Mouse (Mus musculus): ENCODE results near the gene Hacl1. TPM values are rescaled to one million over a fixed set of nuclear protein-coding genes. Genes with fewer than 3 reads are reported as not detected.

Hacl1 gene
- polyA plus RNA-seq, 1 experiment from 2014 or later = 12.3 TPM

- no peaks in the 10 kb centered on the region for H3K27me3 ChIP-seq (ENCODE audit: control insufficient read depth, insufficient read depth, low read length)
- no peak for ATAC-seq (replicated peaks; ENCODE audit: insufficient number of reproducible peaks, low FRiP score, low TSS enrichment, low read depth)
- no peaks in the 10 kb centered on the region for H3K9me3 ChIP-seq (replicated peaks; ENCODE audit: control insufficient read depth, low read length)
- no peak overlapping the region for H3K9ac ChIP-seq (replicated peaks; ENCODE audit: low read length)
- H3K4me2 ChIP-seq (ENCODE audit: low read depth, low read length) = no peak overlapping the region
- no peaks in the 10 kb centered on the region for H3K36me3 ChIP-seq (replicated peaks; ENCODE audit: control insufficient read depth, insufficient read depth, low read depth, low read length)
- DNase-seq (ENCODE audit: low spot score) = no peak
- no peak overlapping the region for H3K4me3 ChIP-seq (ENCODE audit: low read depth, low read length)
- WGBS = 58% methylated on average over 5 of the region's 5 CpGs
- H3K4me1 ChIP-seq (ENCODE audit: control insufficient read depth, insufficient read depth, low read length) = peaks cover 3% of the 10 kb centered on the region; the same call in 1 of the 2 replicates
- no peak overlapping the region for H3K27ac ChIP-seq (replicated peaks; ENCODE audit: low read depth, low read length)
Measured at GRCm38 (mm10) chr14:31560886-31561285, 80.2 kb downstream of the Hacl1 start.

- no peak overlapping the region for H3K4me2 ChIP-seq (ENCODE audit: low read depth, low read length)
- ATAC-seq (replicated peaks; ENCODE audit: insufficient number of reproducible peaks, low FRiP score, low TSS enrichment, low read depth) (no peak), DNase-seq (ENCODE audit: low spot score) (no peak)
- no peaks in the 10 kb centered on the region for H3K9me3 ChIP-seq (replicated peaks; ENCODE audit: control insufficient read depth, low read length)
- no peaks in the 10 kb centered on the region for H3K27me3 ChIP-seq (ENCODE audit: control insufficient read depth, insufficient read depth, low read length)
- H3K9ac ChIP-seq (replicated peaks; ENCODE audit: low read length) = no peak overlapping the region
- no peaks in the 10 kb centered on the region for H3K4me1 ChIP-seq (ENCODE audit: control insufficient read depth, insufficient read depth, low read length)
- H3K36me3 ChIP-seq (replicated peaks; ENCODE audit: control insufficient read depth, insufficient read depth, low read depth, low read length) = no peaks in the 10 kb centered on the region
- H3K27ac ChIP-seq (replicated peaks; ENCODE audit: low read depth, low read length) = no peak overlapping the region
- H3K4me3 ChIP-seq (ENCODE audit: low read depth, low read length) = no peak overlapping the region
- WGBS = 62% methylated on average over 5 of the region's 5 CpGs
Measured at GRCm38 (mm10) chr14:31559216-31559615, 81.9 kb downstream of the Hacl1 start.

GRCm38 (mm10) chr14:31557784-31558183 is 83.3 kb downstream of the Hacl1 start:
- Histone ChIP-seq H3K4me3 (ENCODE audit: low read depth, low read length) (no peak overlapping the region), H3K27me3 (ENCODE audit: control insufficient read depth, insufficient read depth, low read length) (no peaks in the 10 kb centered on the region), H3K36me3 (replicated peaks; ENCODE audit: control insufficient read depth, insufficient read depth, low read depth, low read length) (no peaks in the 10 kb centered on the region), H3K4me2 (ENCODE audit: low read depth, low read length) (no peak overlapping the region), H3K4me1 (ENCODE audit: control insufficient read depth, insufficient read depth, low read length) (no peaks in the 10 kb centered on the region), H3K9me3 (replicated peaks; ENCODE audit: control insufficient read depth, low read length) (no peaks in the 10 kb centered on the region), H3K9ac (replicated peaks; ENCODE audit: low read length) (no peak overlapping the region), H3K27ac (replicated peaks; ENCODE audit: low read depth, low read length) (no peak overlapping the region)
- WGBS = 82% methylated on average over 9 of the region's 9 CpGs
- ATAC-seq (replicated peaks; ENCODE audit: insufficient number of reproducible peaks, low FRiP score, low TSS enrichment, low read depth) = no peak
- DNase-seq (ENCODE audit: low spot score) = no peak

- no peaks in the 10 kb centered on the region for H3K27me3 ChIP-seq (ENCODE audit: control insufficient read depth, insufficient read depth, low read length)
- H3K4me2 ChIP-seq (ENCODE audit: low read depth, low read length) = no peak overlapping the region
- H3K9ac ChIP-seq (replicated peaks; ENCODE audit: low read length) = no peak overlapping the region
- 83% methylated on average over 8 of the region's 8 CpGs for WGBS
- H3K36me3 ChIP-seq (replicated peaks; ENCODE audit: control insufficient read depth, insufficient read depth, low read depth, low read length) = no peaks in the 10 kb centered on the region
- DNase-seq (ENCODE audit: low spot score) (no peak), ATAC-seq (replicated peaks; ENCODE audit: insufficient number of reproducible peaks, low FRiP score, low TSS enrichment, low read depth) (no peak)
- no peak overlapping the region for H3K27ac ChIP-seq (replicated peaks; ENCODE audit: low read depth, low read length)
- H3K9me3 ChIP-seq (replicated peaks; ENCODE audit: control insufficient read depth, low read length) = no peaks in the 10 kb centered on the region
- H3K4me1 ChIP-seq (ENCODE audit: control insufficient read depth, insufficient read depth, low read length) = no peaks in the 10 kb centered on the region
- no peak overlapping the region for H3K4me3 ChIP-seq (ENCODE audit: low read depth, low read length)
Measured at GRCm38 (mm10) chr14:31557273-31557672, 83.8 kb downstream of the Hacl1 start.

GRCm38 (mm10) chr14:31556526-31557260 is 84.4 kb downstream of the Hacl1 start:
- no peak for ATAC-seq (replicated peaks; ENCODE audit: insufficient number of reproducible peaks, low FRiP score, low TSS enrichment, low read depth)
- Histone ChIP-seq H3K4me2 (ENCODE audit: low read depth, low read length) (no peak overlapping the region), H3K36me3 (replicated peaks; ENCODE audit: control insufficient read depth, insufficient read depth, low read depth, low read length) (no peaks in the 10 kb centered on the region)

GRCm38 (mm10) chr14:31555963-31556434 is 85.1 kb downstream of the Hacl1 start:
- no peak for ATAC-seq (replicated peaks; ENCODE audit: insufficient number of reproducible peaks, low FRiP score, low TSS enrichment, low read depth)

More at GRCm38 (mm10) chr14:31556526-31557260, 84.4 kb downstream of the Hacl1 start:
- no peak overlapping the region for H3K27ac ChIP-seq (replicated peaks; ENCODE audit: low read depth, low read length)
- no peak for DNase-seq (ENCODE audit: low spot score)
- no peaks in the 10 kb centered on the region for H3K4me1 ChIP-seq (ENCODE audit: control insufficient read depth, insufficient read depth, low read length)
- 81% methylated on average over 9 of the region's 9 CpGs for WGBS
- no peaks in the 10 kb centered on the region for H3K27me3 ChIP-seq (ENCODE audit: control insufficient read depth, insufficient read depth, low read length)
- H3K9me3 ChIP-seq (replicated peaks; ENCODE audit: control insufficient read depth, low read length) = no peaks in the 10 kb centered on the region
- no peak overlapping the region for H3K9ac ChIP-seq (replicated peaks; ENCODE audit: low read length)
- H3K4me3 ChIP-seq (ENCODE audit: low read depth, low read length) = no peak overlapping the region

GRCm38 (mm10) chr14:31555021-31555420 is 86.1 kb downstream of the Hacl1 start:
- WGBS = 91% methylated on average over 7 of the region's 7 CpGs

More at GRCm38 (mm10) chr14:31555963-31556434, 85.1 kb downstream of the Hacl1 start:
- no peaks in the 10 kb centered on the region for H3K27me3 ChIP-seq (ENCODE audit: control insufficient read depth, insufficient read depth, low read length)
- H3K27ac ChIP-seq (replicated peaks; ENCODE audit: low read depth, low read length) = no peak overlapping the region
- H3K4me2 ChIP-seq (ENCODE audit: low read depth, low read length) = no peak overlapping the region
- no peaks in the 10 kb centered on the region for H3K36me3 ChIP-seq (replicated peaks; ENCODE audit: control insufficient read depth, insufficient read depth, low read depth, low read length)
- H3K9me3 ChIP-seq (replicated peaks; ENCODE audit: control insufficient read depth, low read length) = no peaks in the 10 kb centered on the region
- no peaks in the 10 kb centered on the region for H3K4me1 ChIP-seq (ENCODE audit: control insufficient read depth, insufficient read depth, low read length)
- DNase-seq (ENCODE audit: low spot score) = no peak
- no peak overlapping the region for H3K9ac ChIP-seq (replicated peaks; ENCODE audit: low read length)
- no peak overlapping the region for H3K4me3 ChIP-seq (ENCODE audit: low read depth, low read length)
- 69% methylated on average over 14 of the region's 14 CpGs for WGBS

More at GRCm38 (mm10) chr14:31555021-31555420, 86.1 kb downstream of the Hacl1 start:
- Histone ChIP-seq H3K27me3 (ENCODE audit: control insufficient read depth, insufficient read depth, low read length) (no peaks in the 10 kb centered on the region), H3K4me1 (ENCODE audit: control insufficient read depth, insufficient read depth, low read length) (no peaks in the 10 kb centered on the region), H3K4me2 (ENCODE audit: low read depth, low read length) (no peak overlapping the region), H3K27ac (replicated peaks; ENCODE audit: low read depth, low read length) (no peak overlapping the region), H3K36me3 (replicated peaks; ENCODE audit: control insufficient read depth, insufficient read depth, low read depth, low read length) (no peaks in the 10 kb centered on the region), H3K9ac (replicated peaks; ENCODE audit: low read length) (no peak overlapping the region), H3K9me3 (replicated peaks; ENCODE audit: control insufficient read depth, low read length) (no peaks in the 10 kb centered on the region), H3K4me3 (ENCODE audit: low read depth, low read length) (no peak overlapping the region)
- no peak for DNase-seq (ENCODE audit: low spot score)
- no peak for ATAC-seq (replicated peaks; ENCODE audit: insufficient number of reproducible peaks, low FRiP score, low TSS enrichment, low read depth)
